Mouse (Mus musculus): ENCODE results near the gene Enpp7.
A peak's percentile ranks its signal among the peaks of the same experiment; 100 is the strongest.

Gene Enpp7

GRCm38 (mm10) chr11:118987999-118988398 is at the start of gene Enpp7:
Gene Enpp7 (plus strand): TSS chr11:118988188.
- no peak for DNase-seq (ENCODE audit: low read depth)

GRCm38 (mm10) chr11:118939731-118940130 is 48.3 kb upstream of the Enpp7 start:
- DNase-seq (ENCODE audit: low read depth), result no peak

DNA sequence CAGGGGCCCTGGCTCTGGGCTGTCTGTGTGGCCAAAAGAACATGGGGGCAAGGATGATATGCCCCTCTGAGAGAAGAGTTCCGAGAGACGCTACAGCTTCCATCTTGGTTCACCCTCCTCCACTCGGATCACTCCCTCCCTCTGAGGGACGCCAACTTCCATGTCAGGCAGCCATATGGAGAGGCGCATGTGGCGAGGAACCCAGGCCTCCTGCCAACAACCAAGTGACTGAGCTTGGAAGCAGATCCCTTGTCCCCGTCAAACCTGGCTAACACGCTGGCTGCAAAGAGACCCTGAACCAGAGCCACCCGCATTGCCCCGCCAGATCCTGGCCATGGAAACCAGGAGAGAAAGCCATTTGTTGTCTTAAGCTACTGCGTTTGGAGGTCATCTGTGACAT is 47.4 kb upstream of the Enpp7 start:
- no peak for DNase-seq (ENCODE audit: low read depth)

DNA sequence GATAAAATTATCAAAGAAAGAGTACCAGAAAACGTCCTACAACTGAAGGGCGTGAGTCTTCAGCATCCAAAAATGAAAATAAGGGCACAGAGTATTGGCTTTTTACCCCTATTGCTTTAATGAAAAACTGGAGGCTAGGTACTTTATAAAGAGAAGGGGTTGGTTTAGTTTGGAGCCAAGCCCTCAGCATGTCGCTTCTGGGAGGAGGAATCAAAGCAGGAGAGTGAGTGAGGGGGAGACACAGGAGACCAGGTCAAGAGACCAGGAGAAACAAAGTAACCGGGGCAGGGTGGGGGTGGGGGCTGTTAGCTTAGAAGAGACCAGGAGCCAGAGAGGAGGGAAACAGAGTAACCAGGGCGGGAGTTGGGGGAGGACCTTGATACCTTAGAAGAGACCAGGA is 46.7 kb upstream of the Enpp7 start:
- DNase-seq (ENCODE audit: low read depth), result no peak

GRCm38 (mm10) chr11:118945868-118946267 is 42.1 kb upstream of the Enpp7 start:
- no peak for DNase-seq (ENCODE audit: low read depth)

- no peak for DNase-seq (ENCODE audit: low read depth)
Observed at GRCm38 (mm10) chr11:118955016-118955415, 33.0 kb upstream of the Enpp7 start.

DNA sequence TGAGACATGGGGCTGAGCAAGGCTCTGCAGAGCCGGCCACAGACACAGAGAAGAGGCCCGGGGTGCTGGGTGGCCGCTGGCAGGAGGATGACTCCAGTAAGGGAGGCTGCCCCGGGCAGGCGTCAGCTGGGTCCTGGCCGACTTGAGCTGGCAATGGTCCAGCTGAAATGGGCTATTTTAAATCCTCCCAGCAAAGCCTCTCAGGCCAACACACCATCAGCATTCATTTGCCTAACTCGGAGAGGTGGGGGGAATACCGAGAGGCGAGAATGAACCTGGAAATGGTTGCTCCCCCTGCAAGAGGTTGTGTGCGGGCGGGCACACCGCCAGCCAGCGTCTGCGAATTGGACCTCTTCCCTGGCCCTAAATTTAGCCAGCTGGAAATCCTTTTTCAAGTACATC is 30.9 kb upstream of the Enpp7 start:
- DNase-seq (ENCODE audit: low read depth), result peak; percentile 57

GRCm38 (mm10) chr11:118960649-118961048 is 27.3 kb upstream of the Enpp7 start:
- no peak for DNase-seq (ENCODE audit: low read depth)

DNA sequence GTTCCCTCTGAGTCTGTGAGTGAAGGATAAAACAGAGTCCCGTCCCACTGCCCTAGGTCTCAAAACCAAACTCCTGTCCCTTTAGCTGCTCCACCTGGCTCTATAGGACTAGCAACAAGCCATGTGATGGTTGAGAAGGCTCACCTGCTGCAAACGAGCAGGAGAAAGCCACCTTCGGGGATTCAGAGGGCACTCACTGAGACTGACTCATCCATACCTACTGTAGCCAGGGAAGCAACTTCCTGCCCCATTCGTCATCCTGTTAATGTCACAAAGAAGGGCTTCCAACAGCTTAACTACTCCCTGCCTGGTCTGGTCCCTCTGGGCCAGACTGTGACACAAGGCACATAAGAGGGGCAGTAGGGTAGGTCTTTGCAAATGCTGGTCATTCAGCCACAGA is 25.5 kb upstream of the Enpp7 start:
- no peak for DNase-seq (ENCODE audit: low read depth)

DNA sequence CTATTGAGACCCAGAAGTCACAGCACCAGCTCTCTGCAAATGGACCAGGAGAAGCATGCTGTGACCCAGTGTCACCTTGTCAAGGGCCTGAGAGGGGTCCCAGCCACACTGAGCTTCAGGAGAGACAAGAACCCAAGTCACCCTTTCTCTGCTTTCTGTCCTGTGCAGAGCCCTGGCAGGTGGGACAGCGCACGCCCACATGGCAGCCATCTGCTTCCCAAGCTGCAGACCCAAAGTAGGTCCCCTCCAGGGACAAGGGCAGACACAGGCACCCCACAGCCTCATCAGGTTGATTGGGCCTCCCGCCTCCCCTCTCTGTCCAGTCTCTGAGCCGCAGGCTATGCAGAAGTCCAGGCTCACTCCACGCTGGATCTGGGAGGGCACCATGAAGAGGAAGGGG is 24.1 kb upstream of the Enpp7 start:
- no peak for DNase-seq (ENCODE audit: low read depth)

DNA sequence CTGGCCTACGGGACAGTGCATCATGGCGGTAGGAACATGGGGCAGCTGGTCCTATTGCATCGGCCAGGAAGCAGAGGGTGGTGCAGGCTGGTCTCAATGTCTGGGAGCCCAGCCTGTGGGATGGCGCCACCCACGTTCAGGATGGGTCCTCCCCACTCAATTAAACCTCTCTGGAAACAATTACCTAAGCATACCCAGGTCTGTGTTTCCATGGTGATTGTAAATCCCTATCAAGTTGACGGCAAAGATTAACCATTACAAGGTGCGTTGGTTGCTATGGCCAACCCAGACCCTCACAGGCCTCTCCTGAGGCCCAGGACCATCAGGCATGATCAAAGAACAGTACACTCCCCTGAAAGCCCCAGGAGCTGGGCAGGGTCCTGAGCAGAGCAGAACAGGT is 22.9 kb upstream of the Enpp7 start:
- DNase-seq (ENCODE audit: low read depth), result no peak

GRCm38 (mm10) chr11:118971470-118972034 is 16.4 kb upstream of the Enpp7 start:
- DNase-seq (ENCODE audit: low read depth), result peak; percentile 50

GRCm38 (mm10) chr11:118972431-118973377 is 15.3 kb upstream of the Enpp7 start:
- no peak for DNase-seq (ENCODE audit: low read depth)

DNA sequence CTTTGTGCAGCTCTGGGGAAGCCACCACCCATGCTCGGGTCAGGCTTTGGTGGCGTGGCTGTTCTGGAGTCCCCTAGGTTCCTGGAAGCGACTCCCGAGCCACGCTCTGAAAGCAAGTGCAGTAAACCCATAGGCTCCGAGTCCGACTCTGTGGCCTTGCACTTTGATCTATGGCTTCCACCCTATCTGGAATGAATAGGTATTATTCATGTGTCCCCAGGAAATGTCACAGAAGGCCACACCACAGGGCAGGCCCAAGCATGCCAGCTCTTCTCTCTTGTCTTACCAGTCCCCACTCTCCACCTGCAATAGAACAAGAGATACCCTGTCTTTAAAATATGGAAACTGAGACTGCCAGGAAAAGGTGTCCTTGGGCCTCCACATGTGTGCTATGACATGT is 13.6 kb upstream of the Enpp7 start:
- DNase-seq (ENCODE audit: low read depth), result no peak

DNA sequence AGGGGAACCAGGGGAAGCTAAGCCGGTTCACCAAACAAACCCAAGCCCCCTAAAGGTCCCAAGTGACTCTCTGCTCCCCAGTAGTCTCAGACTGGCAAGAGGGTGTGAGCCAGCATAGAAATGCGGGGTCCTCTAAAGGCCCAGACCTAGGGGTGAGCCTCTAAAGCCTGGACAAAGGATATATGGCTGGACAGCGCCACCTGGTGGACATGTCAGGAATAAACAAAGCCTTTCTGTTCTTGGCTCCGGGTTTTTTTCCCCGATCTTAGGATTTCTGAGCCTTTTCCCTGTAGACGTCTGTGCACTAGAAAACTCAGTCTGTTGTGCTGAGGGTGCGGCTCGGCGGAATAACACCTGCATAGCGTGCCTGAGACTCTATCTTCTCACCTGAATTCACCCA is 12.6 kb upstream of the Enpp7 start:
- peak; percentile 85 for DNase-seq (ENCODE audit: low read depth)

DNA sequence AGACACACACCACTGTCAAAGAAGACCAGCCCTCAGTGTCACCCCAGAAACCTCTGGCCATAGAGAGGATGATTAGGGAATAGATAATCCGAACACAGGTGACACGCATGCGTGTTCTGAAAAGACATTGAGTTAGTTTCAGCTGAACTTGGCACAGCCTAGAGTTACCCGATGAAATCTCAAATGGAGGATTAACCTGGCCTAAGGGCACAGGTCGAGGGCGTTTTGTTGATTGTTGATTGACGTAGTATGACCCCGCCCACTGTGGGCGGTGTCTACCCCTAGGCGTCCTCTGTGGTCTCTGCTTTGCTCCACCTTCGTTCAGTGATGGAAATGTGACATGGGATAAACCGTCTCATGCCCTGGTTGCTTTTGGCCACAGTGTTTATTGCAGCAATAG is 12.1 kb upstream of the Enpp7 start:
- peak; percentile 9 for DNase-seq (ENCODE audit: low read depth)

DNA sequence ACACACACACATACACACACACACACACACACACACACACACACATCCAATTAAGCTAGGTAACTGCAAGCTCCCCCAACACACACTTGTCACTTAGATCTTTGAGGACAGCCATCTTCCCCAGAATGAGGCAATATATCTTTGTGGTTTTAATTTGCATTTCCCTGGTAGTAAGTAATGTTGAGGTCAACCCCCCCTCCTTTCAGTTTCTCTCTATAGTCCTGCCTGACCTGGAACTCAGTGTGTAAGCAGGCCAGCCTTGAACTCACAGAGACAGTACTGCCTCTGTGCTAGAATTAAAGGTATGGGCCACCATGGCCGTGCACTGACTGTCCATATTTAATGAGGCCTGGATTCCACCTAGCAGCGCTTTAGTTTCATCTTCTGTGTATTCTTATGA is 7.6 kb upstream of the Enpp7 start:
- no peak for DNase-seq (ENCODE audit: low read depth)

DNA sequence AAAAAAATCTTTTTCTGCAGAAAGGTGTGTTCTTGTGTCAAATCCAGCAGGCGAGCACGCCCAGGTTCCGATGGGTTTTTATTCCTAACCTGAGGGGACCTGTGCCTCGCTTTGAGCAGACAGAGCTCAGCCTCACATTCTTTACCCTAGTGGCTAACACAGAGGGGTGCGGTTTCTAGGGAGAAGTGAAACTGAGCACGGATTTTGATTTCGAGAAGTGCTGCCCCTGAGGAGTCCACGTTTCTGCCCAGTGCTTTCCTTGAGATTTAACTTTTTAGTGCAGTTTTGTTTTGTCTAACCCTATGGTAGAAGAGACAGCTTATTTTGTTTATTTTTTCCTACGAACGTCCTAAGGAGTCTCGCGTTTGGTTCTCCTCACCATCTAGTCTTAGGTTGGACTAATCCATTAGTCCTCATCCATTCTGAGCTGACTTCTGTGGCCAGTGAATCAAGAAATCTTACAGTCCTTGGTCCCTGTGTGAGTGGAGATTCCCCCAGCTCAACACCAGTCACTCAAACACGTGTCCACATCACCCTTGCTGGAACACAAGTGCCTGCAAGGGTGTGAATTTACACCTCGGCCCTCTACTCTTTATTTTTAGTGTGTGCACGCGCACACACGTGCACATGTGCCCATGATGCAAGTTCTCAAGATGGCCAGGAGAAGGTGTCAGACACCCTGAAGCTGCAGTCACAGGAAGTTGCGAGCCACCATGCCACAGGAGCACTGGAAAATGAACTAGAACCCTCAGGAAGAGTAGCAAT is 6.8 kb upstream of the Enpp7 start:
- DNase-seq (ENCODE audit: low read depth), result no peak

GRCm38 (mm10) chr11:118982593-118983113 is 5.3 kb upstream of the Enpp7 start:
- no peak for DNase-seq (ENCODE audit: low read depth)

GRCm38 (mm10) chr11:118985571-118985970 is 2.4 kb upstream of the Enpp7 start:
- no peak for DNase-seq (ENCODE audit: low read depth)

DNA sequence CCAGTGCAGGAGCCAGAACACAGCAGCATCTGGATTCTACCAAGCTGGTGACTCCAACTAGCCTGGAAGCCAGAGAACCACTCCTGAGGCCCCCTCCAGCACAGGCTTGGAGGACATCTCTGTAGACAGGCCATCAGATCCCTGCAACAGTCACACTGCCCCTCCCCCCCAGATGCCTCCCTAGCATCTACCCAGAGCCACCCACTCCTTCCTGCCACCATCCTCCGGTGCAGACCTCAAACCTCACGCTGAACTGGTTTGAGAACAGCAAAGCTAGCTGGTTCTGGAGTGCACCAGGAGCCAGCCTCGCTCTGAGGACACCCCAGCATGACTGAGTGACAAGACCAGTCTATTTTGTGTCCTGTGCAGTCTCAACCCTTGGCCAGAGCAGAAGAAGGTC is 4.8 kb downstream of the Enpp7 start:
- DNase-seq (ENCODE audit: low read depth), result no peak

DNA sequence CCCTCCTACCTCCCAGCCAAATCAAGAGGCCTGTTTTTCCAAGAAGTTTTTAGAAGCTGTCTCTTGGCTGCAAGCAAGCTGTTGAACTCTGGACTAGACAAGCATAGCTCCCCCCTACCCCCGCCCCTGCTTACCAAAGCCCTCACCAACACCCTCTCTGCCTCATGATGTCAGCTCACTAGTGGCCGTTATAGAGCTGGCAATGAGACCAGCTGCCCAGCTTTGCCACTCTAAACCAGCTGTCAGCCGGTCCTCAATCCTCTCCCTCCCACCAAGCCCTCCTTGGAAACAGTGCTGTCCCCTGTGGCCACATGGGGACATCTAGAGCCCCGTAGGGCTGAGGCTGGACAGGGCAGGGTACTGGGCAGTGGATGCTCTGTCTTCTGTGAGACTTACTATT is 7.5 kb downstream of the Enpp7 start:
- DNase-seq (ENCODE audit: low read depth), result no peak

GRCm38 (mm10) chr11:118997182-118997581 is 9.2 kb downstream of the Enpp7 start:
- DNase-seq (ENCODE audit: low read depth), result no peak
